Comparison of ENCODE assay signal across 26 mouse cellular contexts in the genomic region with DNA sequence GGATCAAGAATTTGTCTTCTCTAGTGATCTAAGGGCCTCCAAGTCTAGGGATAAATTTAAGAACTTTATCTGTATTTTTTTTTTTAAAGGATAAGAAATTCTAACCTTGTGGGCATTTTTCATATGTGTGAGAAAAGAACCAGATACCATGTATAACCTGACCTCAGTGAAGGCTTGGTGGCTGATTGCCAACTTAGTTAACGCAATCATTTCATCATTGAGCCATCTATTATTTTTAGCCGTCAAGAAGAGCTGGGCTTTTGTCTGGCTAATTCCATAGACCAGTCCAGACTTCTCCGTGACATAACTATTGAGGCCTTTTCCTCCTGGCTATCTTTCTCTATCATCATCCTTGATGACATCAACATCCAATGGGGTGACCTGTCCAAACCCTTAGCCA. TPM values are rescaled to one million over a fixed set of nuclear protein-coding genes. Genes with fewer than 3 reads are reported as not detected.
A peak's percentile ranks its signal among the peaks of the same experiment; 100 is the strongest.
DNase-seq lines count a peak whose midpoint lies in the region; ATAC-seq lines count a peak whose summit lies in the region.
"Had no signal": no experiment of that assay in that cellular context is flagged by ENCODE, and none has a peak within 500 bp of the region (broad histone marks: within the 10 kb centered on the region; RNA-seq: fewer than 3 reads in every experiment).

No protein-coding gene starts in this region.

- no peak overlapping the region for H3K4me2 ChIP-seq in hindbrain, embryonic 14.5 days (replicated peaks)
- no peak overlapping the region for H3K4me2 ChIP-seq in hindbrain, embryonic 16.5 days (ENCODE audit: low read length)
- H3K4me2 ChIP-seq: embryonic facial prominence, embryonic 12.5 days; embryonic facial prominence, embryonic 15.5 days; forebrain, embryonic 12.5 days; forebrain, embryonic 15.5 days; heart, embryonic 12.5 days; heart, embryonic 15.5 days; hindbrain, embryonic 13.5 days had no signal

- no peak overlapping the region for H3K9ac ChIP-seq in hindbrain, embryonic 14.5 days
- H3K9ac ChIP-seq in hindbrain, embryonic 16.5 days (ENCODE audit: low read depth, low read length) = no peak overlapping the region
- H3K9ac ChIP-seq: embryonic facial prominence, embryonic 12.5 days; embryonic facial prominence, embryonic 15.5 days; forebrain, embryonic 12.5 days; forebrain, embryonic 15.5 days; heart, embryonic 12.5 days; heart, embryonic 15.5 days; hindbrain, embryonic 13.5 days had no signal

- no peaks in the 10 kb centered on the region for H3K9me3 ChIP-seq in hindbrain, embryonic 14.5 days (ENCODE audit: control insufficient read depth, low read length)
- H3K9me3 ChIP-seq in hindbrain, embryonic 16.5 days (ENCODE audit: control insufficient read depth, low read length) = no peaks in the 10 kb centered on the region
- H3K9me3 ChIP-seq: embryonic facial prominence, embryonic 12.5 days; embryonic facial prominence, embryonic 15.5 days; forebrain, embryonic 12.5 days; forebrain, embryonic 15.5 days; heart, embryonic 15.5 days; hindbrain, embryonic 10.5 days; hindbrain, embryonic 13.5 days had no signal

- H3K27me3 ChIP-seq in hindbrain, embryonic 14.5 days (ENCODE audit: control insufficient read depth, insufficient read depth, low read length) = no peaks in the 10 kb centered on the region
- no peaks in the 10 kb centered on the region for H3K27me3 ChIP-seq in hindbrain, embryonic 16.5 days (replicated peaks; ENCODE audit: control insufficient read depth, insufficient read depth, low read length)
- H3K27me3 ChIP-seq: embryonic facial prominence, embryonic 12.5 days; embryonic facial prominence, embryonic 15.5 days; forebrain, embryonic 12.5 days; forebrain, embryonic 15.5 days; heart, embryonic 12.5 days; heart, embryonic 15.5 days; hindbrain, embryonic 13.5 days had no signal

- no peak for ATAC-seq in hindbrain, embryonic 14.5 days (ENCODE audit: low FRiP score)
- ATAC-seq in hindbrain, embryonic 16.5 days = no peak
- ATAC-seq: forebrain, embryonic 15.5 days; intestine, postnatal 0 days had no signal

- no peak overlapping the region for H3K4me3 ChIP-seq in hindbrain, embryonic 14.5 days (replicated peaks; ENCODE audit: low read length)
- H3K4me3 ChIP-seq in hindbrain, embryonic 16.5 days (ENCODE audit: low read length) = no peak overlapping the region
- H3K4me3 ChIP-seq: embryonic facial prominence, embryonic 12.5 days; embryonic facial prominence, embryonic 15.5 days; forebrain, embryonic 12.5 days; forebrain, embryonic 15.5 days; heart, embryonic 12.5 days; heart, embryonic 15.5 days; hindbrain, embryonic 10.5 days; hindbrain, embryonic 13.5 days had no signal

- no peak overlapping the region for H3K27ac ChIP-seq in hindbrain, embryonic 14.5 days
- no peak overlapping the region for H3K27ac ChIP-seq in hindbrain, embryonic 16.5 days (ENCODE audit: low read depth, low read length)
- H3K27ac ChIP-seq: embryonic facial prominence, embryonic 12.5 days; embryonic facial prominence, embryonic 15.5 days; forebrain, embryonic 12.5 days; forebrain, embryonic 15.5 days; heart, embryonic 15.5 days; hindbrain, embryonic 10.5 days; hindbrain, embryonic 13.5 days had no signal

- no peaks in the 10 kb centered on the region for H3K36me3 ChIP-seq in hindbrain, embryonic 14.5 days (replicated peaks; ENCODE audit: control insufficient read depth, insufficient read depth)
- H3K36me3 ChIP-seq in hindbrain, embryonic 16.5 days (ENCODE audit: control insufficient read depth, insufficient read depth, low read length) = no peaks in the 10 kb centered on the region
- H3K36me3 ChIP-seq: embryonic facial prominence, embryonic 12.5 days; embryonic facial prominence, embryonic 15.5 days; forebrain, embryonic 12.5 days; forebrain, embryonic 15.5 days; heart, embryonic 12.5 days; heart, embryonic 15.5 days; hindbrain, embryonic 10.5 days; hindbrain, embryonic 13.5 days had no signal

- DNase-seq in adrenal gland, adult 2 months = peak; percentile 13
- no peak for DNase-seq in adrenal gland, adult 8-10 months
- peak; percentile 5 for DNase-seq in hindbrain, embryonic 14.5 days (ENCODE audit: low spot score)
- DNase-seq in adipocyte (ENCODE audit: low spot score) = peak; percentile 11
- no peak for DNase-seq in embryo, embryonic 11 days
- DNase-seq in kidney, adult 18-20 months = no peak
- DNase-seq: adrenal gland, postnatal 25 days; B cell, adult 2 months; cerebellum, adult 18-20 months; cerebellum, adult 9-10 months; cerebellum, postnatal 14 days; gastrocnemius, postnatal 25 days; heart, postnatal 10 days; heart, postnatal 36 days had no signal

- no peaks in the 10 kb centered on the region for H3K4me1 ChIP-seq in hindbrain, embryonic 14.5 days (replicated peaks; ENCODE audit: control insufficient read depth, insufficient read depth, low read length)
- no peaks in the 10 kb centered on the region for H3K4me1 ChIP-seq in hindbrain, embryonic 16.5 days (ENCODE audit: control insufficient read depth, insufficient read depth, low read depth, low read length)
- H3K4me1 ChIP-seq: embryonic facial prominence, embryonic 12.5 days; embryonic facial prominence, embryonic 15.5 days; forebrain, embryonic 12.5 days; forebrain, embryonic 15.5 days; hindbrain, embryonic 10.5 days; hindbrain, embryonic 13.5 days had no signal

- WGBS in hindbrain, embryonic 14.5 days = 81% methylated on average over 3 of the region's 3 CpGs
- 72% methylated on average over 3 of the region's 3 CpGs for WGBS in hindbrain, embryonic 16.5 days

RNA-seq across cellular contexts. Expression of gene Ccdc170, which starts 6.9 kb away (rescaled TPM):
- total RNA-seq in adrenal gland, adult 2 months (2021) = 1 to 10 TPM in 1 of 2 experiments, under 1 TPM in 1; 0.40 to 1.1 TPM
- polyA plus RNA-seq in adrenal gland, adult 2 months (2012; rRNA removed) = 0.10 and 0.12 TPM in 2 replicates
- 1 to 10 TPM in 1 of 4 experiments, under 1 TPM in 3; 0.44 to 1.7 (median 0.69) TPM for total RNA-seq in adrenal gland, adult 8-10 months (2022)
- polyA plus RNA-seq in hindbrain, embryonic 14.5 days (2014; fragmentation: Nextera tagmentation; extraction: Ambion mirVana) = 0.35 and 0.70 TPM in 2 replicates
- polyA plus RNA-seq in hindbrain, embryonic 16.5 days (2015; fragmentation: Nextera tagmentation; extraction: Ambion mirVana) = 0.47 and 0.54 TPM in 2 replicates
- total RNA-seq: MEL had no signal
- polyA plus RNA-seq: heart, embryonic 12.5 days; heart, embryonic 15.5 days; intestine, embryonic 14.5 days; intestine, postnatal 0 days had no signal

RNA-seq across cellular contexts. Expression of gene Armt1, which starts 43.2 kb away (rescaled TPM):
- 10 to 100 TPM; 12.6 to 16.1 TPM for total RNA-seq in adrenal gland, adult 2 months (2021)
- 2.3 and 4.8 TPM in 2 replicates for polyA plus RNA-seq in adrenal gland, adult 2 months (2012; rRNA removed)
- 10 to 100 TPM; 15.6 to 20.7 (median 16.7) TPM for total RNA-seq in adrenal gland, adult 8-10 months (2022)
- polyA plus RNA-seq in hindbrain, embryonic 14.5 days (2014; fragmentation: Nextera tagmentation; extraction: Ambion mirVana) = 12.0 and 12.2 TPM in 2 replicates
- polyA plus RNA-seq in hindbrain, embryonic 16.5 days (2015; fragmentation: Nextera tagmentation; extraction: Ambion mirVana) = 10.6 and 10.9 TPM in 2 replicates

RNA-seq across cellular contexts. Expression of gene Rmnd1, which starts 43.2 kb away (rescaled TPM):
- 10 to 100 TPM; 42.8 to 54.3 TPM for total RNA-seq in adrenal gland, adult 2 months (2021)
- polyA plus RNA-seq in adrenal gland, adult 2 months (2012; rRNA removed) = 25.2 and 39.5 TPM in 2 replicates
- 10 to 100 TPM; 39.8 to 49.9 (median 41.7) TPM for total RNA-seq in adrenal gland, adult 8-10 months (2022)
- 50.6 and 52.9 TPM in 2 replicates for polyA plus RNA-seq in hindbrain, embryonic 14.5 days (2014; fragmentation: Nextera tagmentation; extraction: Ambion mirVana)
- polyA plus RNA-seq in hindbrain, embryonic 16.5 days (2015; fragmentation: Nextera tagmentation; extraction: Ambion mirVana) = 41.9 and 49.2 TPM in 2 replicates

Comparison
In these comparisons a context has a peak if more than half of its experiments do, and no peak if none do; other contexts are left out.
1. DNase-seq: peak in adrenal gland, adult 2 months (single experiment), hindbrain, embryonic 14.5 days (single experiment) and adipocyte (single experiment); none in adrenal gland, adult 8-10 months (single experiment), embryo, embryonic 11 days (single experiment) and kidney, adult 18-20 months (single experiment).